Mouse (Mus musculus) hematopoietic stem cell, adult 5-6 weeks (primary cell): ENCODE results near the gene Robo1. TPM values are rescaled to one million over a fixed set of nuclear protein-coding genes. Genes with fewer than 3 reads are reported as not detected.

Source experiments
- ATAC-seq, 2 experiments: fragments of 125-278 bp in 1 of 2; replicated peaks in 1 of 2; 2 replicates each; pipeline ENCODE4 v1.8.0; 2016 to 2017; ENCODE audit warnings: inconsistent platforms in 2 of 2, mild to moderate bottlenecking in 2 of 2, moderate number of reproducible peaks in 2 of 2, low read depth in 1 of 2, moderate TSS enrichment in 1 of 2; ENCODE audit not compliant: low FRiP score in 2 of 2, poor library complexity in 2 of 2, severe bottlenecking in 2 of 2, insufficient read depth in 1 of 2, low TSS enrichment in 1 of 2
- total RNA-seq: library from RNA; stranded (forward); fragments of 172-1452, 232-1000 nt; gene quantifications from 2 replicates; pipeline ENCODE4 v1.2.3, GENCODE M21; 2017

The Robo1 gene
- total RNA-seq: 0.19 and 0.40 TPM in 2 replicates

DNA sequence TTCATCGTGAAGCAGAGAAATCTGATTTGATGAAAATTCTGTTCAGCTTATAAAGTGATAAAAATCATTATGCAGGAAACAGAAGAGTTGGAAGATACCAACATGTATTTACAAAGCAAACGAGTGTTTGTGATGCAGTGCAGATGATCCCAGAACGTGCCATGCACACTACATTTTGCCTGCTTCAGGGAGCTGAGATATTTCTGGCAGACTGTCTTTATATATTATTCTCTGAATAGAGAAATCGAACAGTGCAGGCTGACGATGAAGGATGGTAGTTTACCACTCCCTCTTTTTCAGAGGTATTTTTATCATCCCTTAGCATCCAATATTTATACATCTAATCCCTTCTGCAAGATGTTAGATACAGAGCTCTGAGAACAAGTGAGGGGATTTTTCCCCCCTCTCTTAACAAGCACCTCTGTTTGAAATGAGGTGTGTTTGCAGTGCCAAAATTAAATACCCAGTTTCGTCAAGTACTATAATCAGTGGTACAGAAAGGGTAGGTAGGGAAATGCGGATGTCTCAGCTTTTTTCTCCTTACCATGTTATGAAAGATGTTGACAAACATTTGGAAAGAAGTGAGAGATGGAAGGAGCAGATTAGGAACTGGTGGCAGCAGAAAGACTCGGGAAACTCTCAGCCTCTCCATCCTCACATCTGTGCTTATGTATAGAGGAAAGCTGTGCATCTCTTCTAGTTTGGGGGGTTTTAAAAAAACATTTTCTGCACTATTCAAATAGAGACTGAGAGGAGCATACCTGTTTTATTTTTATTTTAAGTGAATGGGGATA lies at the start of gene Robo1:
Robo1 (plus strand) TSS at position 770 of the 794 bp plus-strand sequence.
- ATAC-seq: no peak

DNA sequence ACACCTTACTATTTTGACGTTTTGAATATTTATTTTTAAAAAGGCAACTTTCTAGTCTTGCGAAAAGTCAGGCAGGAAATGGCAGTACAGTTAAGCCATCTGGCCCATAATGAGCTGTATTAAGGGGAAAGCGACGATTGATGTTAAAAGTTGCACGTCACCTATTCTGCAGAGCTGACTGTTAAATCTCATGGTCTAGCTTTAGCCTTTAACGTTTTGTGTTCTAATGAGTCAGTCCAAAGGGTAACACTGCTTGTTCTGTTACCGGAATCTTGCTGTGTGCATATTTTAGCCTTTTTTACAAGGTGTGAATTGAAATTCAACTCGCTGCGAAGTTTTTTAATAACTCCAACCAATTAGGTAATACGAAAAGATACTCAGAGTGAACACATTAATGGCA lies 40.3 kb upstream of the Robo1 start:
- no peak for ATAC-seq

DNA sequence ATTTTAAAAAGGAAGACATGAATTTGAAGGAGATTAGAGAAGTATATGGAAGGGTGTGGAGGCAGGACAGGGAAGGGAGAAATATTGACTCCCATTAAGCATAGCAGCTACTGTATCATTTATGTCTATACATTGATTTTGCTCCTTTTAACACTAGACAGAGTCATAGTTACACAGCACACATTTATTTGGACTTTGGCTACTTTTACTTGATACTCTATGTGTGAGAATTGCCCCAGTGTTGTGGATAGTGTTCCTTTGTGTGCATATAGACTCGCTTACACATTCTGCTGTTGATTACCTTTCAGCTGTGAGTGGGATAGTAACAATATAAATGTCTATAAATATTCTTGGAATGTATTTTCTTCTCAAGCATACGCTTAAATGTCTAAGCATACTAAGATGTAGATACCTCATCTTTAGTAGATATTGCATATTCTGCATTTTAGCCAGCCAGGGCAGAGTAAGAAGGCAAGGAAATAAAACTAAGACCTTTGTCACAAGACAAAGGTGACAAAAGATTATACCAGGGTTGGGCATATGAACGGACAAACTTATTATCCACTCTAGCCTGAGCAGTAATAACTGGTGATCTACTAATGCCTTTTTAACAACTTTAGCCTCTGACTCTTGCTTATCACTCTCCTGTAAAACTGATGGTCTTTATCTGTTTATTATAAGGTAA lies 31.6 kb upstream of the Robo1 start:
- ATAC-seq: no peak

DNA sequence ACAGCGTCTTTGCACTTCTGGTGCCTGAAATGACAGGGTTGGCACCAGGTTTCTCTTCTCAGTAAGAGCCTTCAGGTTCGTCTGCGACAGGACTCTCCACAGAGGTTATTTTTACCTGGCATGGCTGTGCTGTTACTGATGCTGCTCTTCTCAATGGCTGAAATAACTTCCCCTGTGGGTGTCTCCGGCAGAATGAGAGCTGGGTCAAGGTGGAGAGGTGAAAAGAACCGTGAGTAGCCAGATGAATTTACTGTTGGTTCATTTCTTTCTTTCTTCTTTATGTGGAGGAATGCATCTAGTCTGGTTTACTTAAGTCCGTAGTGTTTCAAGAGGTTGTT lies 194 bp downstream of the Robo1 start:
- no peak for ATAC-seq

DNA sequence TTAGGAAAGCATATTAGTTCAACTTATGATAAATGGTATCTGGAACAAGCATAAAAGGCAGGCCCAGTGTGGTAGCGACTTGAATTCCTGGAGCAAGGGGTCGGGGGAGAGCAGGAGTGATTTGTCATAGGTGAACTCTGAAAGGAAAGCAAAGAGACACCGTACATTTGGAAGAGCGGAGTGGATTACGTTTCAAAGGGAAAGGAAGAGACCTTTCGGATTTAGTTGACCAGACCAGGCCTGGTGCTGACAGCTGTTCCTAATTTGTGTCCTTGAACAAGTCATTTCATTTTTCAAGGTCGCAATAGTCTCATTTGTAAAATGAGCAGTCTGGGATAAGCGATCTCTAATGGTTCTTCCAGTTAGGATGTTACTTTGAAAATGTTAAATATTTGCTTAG lies 19.2 kb downstream of the Robo1 start:
- no peak for ATAC-seq

- ATAC-seq: no peak
Observed at GRCm38 (mm10) chr16:72328579-72328978, 20.5 kb downstream of the Robo1 start.

GRCm38 (mm10) chr16:72337757-72338156 lies 29.7 kb downstream of the Robo1 start:
- ATAC-seq: no peak

DNA sequence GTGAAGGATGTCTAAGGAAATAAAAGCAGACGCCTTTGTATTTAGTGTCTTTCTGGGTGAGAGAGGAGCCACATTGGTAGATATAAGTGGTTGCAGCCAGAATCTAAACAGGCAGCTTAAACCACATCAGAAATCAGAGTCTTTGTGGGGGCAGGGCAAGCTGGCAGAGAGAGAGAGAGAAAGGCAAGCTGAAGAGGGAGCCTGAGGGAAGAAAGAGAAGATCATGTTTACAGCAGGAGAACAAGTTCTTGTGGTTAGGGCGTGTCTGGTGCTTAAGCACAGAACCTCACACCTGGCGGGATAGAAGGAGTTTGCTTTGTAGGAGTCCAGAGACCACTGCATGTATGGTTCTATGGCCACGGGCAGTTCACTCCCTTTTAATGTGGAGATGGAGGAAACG lies 42.3 kb downstream of the Robo1 start:
- no peak for ATAC-seq

GRCm38 (mm10) chr16:72356515-72357357 lies 48.6 kb downstream of the Robo1 start:
- no peak for ATAC-seq

GRCm38 (mm10) chr16:72376896-72377295 lies 68.8 kb downstream of the Robo1 start:
- 0 out of 4 replicates have a peak, but pooled peaks of 1 of the 2 experiments have one; percentile 29 for ATAC-seq

DNA sequence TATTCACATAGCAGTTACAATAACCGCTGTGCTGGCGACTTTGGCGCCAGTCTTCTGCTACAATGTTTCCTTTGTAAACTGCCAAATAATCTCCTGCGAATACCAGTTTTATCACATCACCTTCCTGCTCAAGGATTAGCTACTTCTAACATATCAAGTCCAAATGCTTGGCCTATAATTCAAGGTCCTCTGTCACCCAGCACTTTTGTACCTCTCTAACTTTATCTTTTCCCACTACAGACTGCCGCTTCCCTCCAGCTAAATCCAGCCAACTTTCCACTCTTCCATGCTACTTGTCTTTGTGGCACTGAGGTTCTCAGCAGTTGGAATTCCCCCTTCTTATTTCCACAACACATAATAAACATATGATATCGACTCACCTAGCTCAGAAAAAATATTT lies 73.7 kb downstream of the Robo1 start:
- no peak for ATAC-seq

DNA sequence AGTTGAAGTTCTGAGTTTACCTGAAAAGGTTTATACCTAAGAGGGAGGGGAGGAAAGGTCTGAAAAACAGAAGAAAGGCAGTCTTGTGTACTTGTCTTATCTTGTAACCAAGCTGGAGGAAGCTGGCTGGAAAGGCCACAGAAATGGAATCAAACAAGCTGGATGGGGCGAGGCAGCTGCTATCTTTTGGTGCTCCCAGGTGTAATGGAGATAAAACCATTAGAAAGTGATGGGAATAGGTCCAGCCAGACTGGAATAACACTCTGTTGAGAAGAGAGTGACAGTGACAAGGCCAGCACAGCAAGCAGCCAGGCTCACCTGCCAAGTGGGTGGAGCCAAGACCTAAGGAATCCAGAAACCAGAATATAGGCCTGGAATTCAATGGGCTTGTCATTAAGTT lies 75.5 kb downstream of the Robo1 start:
- no peak for ATAC-seq

GRCm38 (mm10) chr16:72393512-72393911 lies 85.4 kb downstream of the Robo1 start:
- ATAC-seq: no peak

DNA sequence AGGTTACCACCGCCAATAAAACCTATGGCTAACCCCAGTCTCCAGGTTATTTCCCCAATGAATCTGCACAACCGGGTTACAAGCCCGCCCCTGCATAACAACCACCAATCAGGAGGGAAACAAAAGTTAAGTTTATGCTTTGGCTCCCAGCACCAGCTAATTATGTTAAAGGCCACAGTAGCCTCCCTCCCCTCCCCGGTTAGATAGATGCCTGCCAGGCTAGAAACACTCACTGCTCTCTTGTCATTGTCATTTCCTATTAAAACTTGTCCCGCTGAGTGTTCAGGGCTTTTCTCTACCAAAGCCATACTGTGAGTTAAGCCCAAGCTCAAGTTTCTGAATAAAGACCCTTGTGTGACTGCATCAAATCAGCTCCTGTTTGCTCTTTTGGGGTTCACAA lies 90.7 kb downstream of the Robo1 start:
- ATAC-seq: no peak

DNA sequence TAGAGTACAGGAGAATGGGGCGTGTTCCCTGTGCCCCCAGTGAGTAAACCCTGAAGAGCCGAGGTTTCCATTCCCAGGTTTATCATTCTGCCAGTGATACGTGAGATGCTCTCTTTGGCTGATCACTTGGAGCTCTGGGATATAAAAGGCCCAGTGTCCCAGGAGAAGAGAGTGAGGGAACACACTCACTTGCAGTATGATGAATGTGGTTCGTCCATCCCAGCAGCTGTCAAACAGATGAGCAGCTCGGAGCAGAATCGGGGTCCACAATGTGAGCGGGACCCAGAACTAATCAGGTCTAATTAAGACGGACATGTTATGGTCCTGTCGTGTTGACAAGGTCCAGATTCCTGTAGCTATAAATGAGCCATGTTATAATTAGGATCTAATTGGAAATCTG lies 94.3 kb downstream of the Robo1 start:
- ATAC-seq: no peak

DNA sequence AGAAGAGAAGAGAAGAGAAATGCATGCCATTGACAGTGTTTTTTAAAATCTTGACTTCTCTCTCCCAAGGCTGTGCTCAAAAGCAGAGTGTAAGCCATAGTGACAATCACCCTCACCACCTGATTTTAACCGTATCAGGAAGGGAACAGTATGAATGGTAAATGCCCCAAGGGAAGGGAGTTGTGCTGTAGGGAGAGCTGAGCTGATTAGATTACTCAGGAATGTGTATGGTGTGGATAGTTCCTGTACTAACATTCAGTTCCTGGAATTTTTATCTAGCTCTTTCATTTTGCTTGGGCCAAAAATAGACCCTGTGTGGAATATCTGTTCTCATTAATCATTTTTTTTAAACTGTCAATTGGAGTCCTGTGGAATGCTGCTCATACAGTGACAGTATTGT lies 101.7 kb downstream of the Robo1 start:
- ATAC-seq: no peak

GRCm38 (mm10) chr16:72411669-72412270 lies 103.7 kb downstream of the Robo1 start:
- ATAC-seq: no peak

- ATAC-seq: no peak
Observed at GRCm38 (mm10) chr16:72412879-72413278, 104.8 kb downstream of the Robo1 start.
